Mouse (Mus musculus) intestine, postnatal 0 days (tissue): ENCODE data around the gene Tmem51. TPM values are rescaled to one million over a fixed set of nuclear protein-coding genes. Genes with fewer than 3 reads are reported as not detected.

Experiments
- ATAC-seq: fragments of 200-750 bp; cut with Nextera tagmentation; 2 replicates; pipeline ENCODE4 v1.8.0; 2017; ENCODE audit warnings: mild to moderate bottlenecking, moderate TSS enrichment, moderate library complexity
- H3K27ac ChIP-seq: fragments of 300-500 bp; sonication (generic); 2 replicates; pipeline ENCODE4 v1.5.1; 2014; ENCODE audit warnings: mild to moderate bottlenecking, low read depth, low read length, moderate library complexity
- H3K27me3 ChIP-seq: fragments of 300-500 bp; sonication (generic); replicated peaks from 2 replicates; pipeline ENCODE4 v1.6.1; 2014; ENCODE audit warnings: low read length, mixed read lengths; ENCODE audit not compliant: control insufficient read depth, insufficient read depth
- H3K36me3 ChIP-seq: fragments of 300-500 bp; sonication (generic); 2 replicates; pipeline ENCODE4 v1.6.1; 2014; ENCODE audit warnings: mild to moderate bottlenecking, moderate library complexity; ENCODE audit not compliant: control insufficient read depth, insufficient read depth
- H3K4me1 ChIP-seq: fragments of 300-500 bp; sonication (generic); replicated peaks from 2 replicates; pipeline ENCODE4 v1.6.1; 2014; ENCODE audit warnings: antibody characterized with exemption, low read length, mixed read lengths; ENCODE audit not compliant: control insufficient read depth, insufficient read depth
- H3K4me2 ChIP-seq: fragments of 300-500 bp; sonication (generic); replicated peaks from 2 replicates; pipeline ENCODE4 v1.6.1; 2014; ENCODE audit warnings: low read depth, mild to moderate bottlenecking, moderate library complexity
- H3K4me3 ChIP-seq: fragments of 300-500 bp; sonication (generic); 2 replicates; pipeline ENCODE4 v1.5.1; 2014; ENCODE audit warnings: low read depth, low read length
- H3K9ac ChIP-seq: fragments of 300-500 bp; sonication (generic); 2 replicates; pipeline ENCODE4 v1.6.1; 2014; ENCODE audit warnings: mild to moderate bottlenecking, low read depth, low read length
- H3K9me3 ChIP-seq: fragments of 300-500 bp; sonication (generic); 2 replicates; pipeline ENCODE4 v1.6.1; 2016; ENCODE audit warnings: mixed run types; ENCODE audit not compliant: control insufficient read depth
- CTCF ChIP-seq: sonication (generic); IDR thresholded peaks from 2 replicates; pipeline ENCODE4 v1.5.1; 2016; ENCODE audit warnings: low read depth, mild to moderate bottlenecking, control low read depth, antibody characterized with exemption, moderate library complexity
- WGBS: fragments of 180-500 bp; shearing (Covaris S2); extraction: QIAGEN DNeasy Blood & Tissue Kit; methylation state at CpG from one replicate; pipeline ENCODE4 v1.1.7; 2014; 5-methylcytosine and 5-hydroxymethylcytosine counted together
- polyA plus RNA-seq: library from polyadenylated mRNA; unstranded; fragments of >200 nt; fragmentation: Nextera tagmentation; extraction: Ambion mirVana; gene quantifications from 2 replicates; pipeline ENCODE4 v1.2.1, GENCODE M21; 2015

Gene Tmem51
- polyA plus RNA-seq, 1 experiment from 2014 or later: 212 TPM

- Histone ChIP-seq H3K4me1 (0 out of 2 replicates have a peak, but pooled peaks cover 3% of the 10 kb centered on the region), H3K27ac (no peak overlapping the region), H3K9me3 (no peaks in the 10 kb centered on the region), H3K36me3 (no peaks in the 10 kb centered on the region), H3K4me2 (no peak overlapping the region), H3K27me3 (no peaks in the 10 kb centered on the region), H3K9ac (no peak overlapping the region), H3K4me3 (no peak overlapping the region)
- 66% methylated on average over 11 of the region's 11 CpGs for WGBS
- TF ChIP-seq CTCF: no peak
- no peak for ATAC-seq
Observed at GRCm38 (mm10) chr4:142094386-142094785, 10.3 kb upstream of the Tmem51 start.

- H3K4me1 ChIP-seq: no peaks in the 10 kb centered on the region
- no peaks in the 10 kb centered on the region for H3K27me3 ChIP-seq
- H3K4me2 ChIP-seq: no peak overlapping the region
- no peak for TF ChIP-seq CTCF
- H3K4me3 ChIP-seq: no peak overlapping the region
- no peak for ATAC-seq
- H3K36me3 ChIP-seq: no peaks in the 10 kb centered on the region
- H3K9ac ChIP-seq: no peak overlapping the region
- WGBS: 68% methylated on average over 2 of the region's 2 CpGs
- no peak overlapping the region for H3K27ac ChIP-seq
- H3K9me3 ChIP-seq: no peaks in the 10 kb centered on the region
Observed at GRCm38 (mm10) chr4:142091100-142091499, 7.0 kb upstream of the Tmem51 start.

- H3K4me3 ChIP-seq: no peak overlapping the region
- no peak for TF ChIP-seq CTCF
- 73% methylated on average over 6 of the region's 6 CpGs for WGBS
- H3K4me2 ChIP-seq: no peak overlapping the region
- H3K4me1 ChIP-seq: no peaks in the 10 kb centered on the region
- no peak overlapping the region for H3K9ac ChIP-seq
- no peak overlapping the region for H3K27ac ChIP-seq
- H3K27me3 ChIP-seq: no peaks in the 10 kb centered on the region
- no peaks in the 10 kb centered on the region for H3K36me3 ChIP-seq
- no peak for ATAC-seq
- no peaks in the 10 kb centered on the region for H3K9me3 ChIP-seq
Observed at GRCm38 (mm10) chr4:142089966-142090365, 5.9 kb upstream of the Tmem51 start.

- no peak for TF ChIP-seq CTCF
- H3K4me1 ChIP-seq: no peaks in the 10 kb centered on the region
- H3K4me2 ChIP-seq: no peak overlapping the region
- no peak overlapping the region for H3K27ac ChIP-seq
- no peaks in the 10 kb centered on the region for H3K36me3 ChIP-seq
- no peaks in the 10 kb centered on the region for H3K27me3 ChIP-seq
- no peak overlapping the region for H3K4me3 ChIP-seq
- ATAC-seq: no peak
- 63% methylated on average over 6 of the region's 6 CpGs for WGBS
- H3K9me3 ChIP-seq: no peaks in the 10 kb centered on the region
- no peak overlapping the region for H3K9ac ChIP-seq
Observed at GRCm38 (mm10) chr4:142088836-142089235, 4.7 kb upstream of the Tmem51 start.

GRCm38 (mm10) chr4:142088409-142088808 is 4.3 kb upstream of the Tmem51 start:
- 67% methylated on average over 4 of the region's 4 CpGs for WGBS
- ATAC-seq: no peak
- TF ChIP-seq CTCF: no peak
- H3K4me3 ChIP-seq: no peak overlapping the region
- H3K9me3 ChIP-seq: no peaks in the 10 kb centered on the region
- H3K4me2 ChIP-seq: no peak overlapping the region
- no peaks in the 10 kb centered on the region for H3K27me3 ChIP-seq
- no peak overlapping the region for H3K9ac ChIP-seq
- no peaks in the 10 kb centered on the region for H3K36me3 ChIP-seq
- H3K4me1 ChIP-seq: no peaks in the 10 kb centered on the region
- H3K27ac ChIP-seq: no peak overlapping the region

GRCm38 (mm10) chr4:142084936-142085563 is 946 bp upstream of the Tmem51 start:
- Histone ChIP-seq H3K9ac (peak overlapping the region; percentile 65), H3K4me3 (peak overlapping the region; percentile 69), H3K27me3 (no peaks in the 10 kb centered on the region), H3K4me2 (peak overlapping the region; percentile 85), H3K4me1 (peaks cover 8% of the 10 kb centered on the region; the same call in 1 of the 2 replicates), H3K9me3 (no peaks in the 10 kb centered on the region), H3K27ac (peak overlapping the region; percentile 92), H3K36me3 (no peaks in the 10 kb centered on the region)
- 9% methylated on average over 20 of the region's 20 CpGs for WGBS
- ATAC-seq: 0 out of 2 replicates have a peak, but pooled peaks have one; percentile 1
- TF ChIP-seq CTCF: peak; percentile 50; the same call in 1 of the 2 replicates
